Mouse (Mus musculus) liver, adult 2 months (tissue): ENCODE measurements around the gene Macf1.

Experiments used
- CTCF ChIP-seq: fragments of 200-500 bp; IDR thresholded peaks from 2 replicates; pipeline ENCODE4 v1.5.1; 2011; ENCODE audit warnings: low read depth, low read length, control low read depth
- POLR2A ChIP-seq: fragments of 200-500 bp; IDR thresholded peaks from 2 replicates; pipeline ENCODE4 v1.6.1; 2011; ENCODE audit warnings: low read length, control low read depth; ENCODE audit not compliant: insufficient read depth; ENCODE audit errors: extremely low read depth

GRCm38 (mm10) chr4:123707340-123707739 lies 23.2 kb upstream of the Macf1 start:
- peak; percentile 25 for TF ChIP-seq CTCF
- TF ChIP-seq POLR2A, result no peak
